Mouse (Mus musculus): ENCODE results near the gene Igfals. TPM values are rescaled to one million over a fixed set of nuclear protein-coding genes. Genes with fewer than 3 reads are reported as not detected.

Gene Igfals
- total RNA-seq, 2 experiments from 2014 or later, result 6.9 TPM

DNA sequence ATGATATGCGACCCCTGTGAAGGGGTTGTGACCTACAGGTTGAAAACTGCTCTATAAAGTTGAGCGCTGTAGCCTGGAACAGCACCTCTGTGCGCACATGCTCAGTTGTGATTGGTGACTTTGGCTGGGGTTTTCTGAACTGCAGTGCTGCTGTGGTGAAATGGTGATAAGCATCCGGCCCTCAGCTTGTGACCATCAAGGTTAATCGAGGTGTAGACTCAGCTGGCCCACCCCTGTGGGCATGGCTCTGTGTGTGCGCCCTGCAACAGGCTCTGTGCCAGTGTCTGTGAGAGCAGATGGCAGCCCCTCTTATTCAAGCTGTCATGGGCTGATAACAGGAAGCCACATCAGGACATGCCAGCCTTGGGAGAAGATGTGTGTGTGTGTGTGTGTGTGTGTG, 6.8 kb upstream of the Igfals start:
- intact Hi-C loops (cut with DNase I), result no loop called here
- no peak for DNase-seq (ENCODE audit: low spot score)

GRCm38 (mm10) chr17:24860076-24860475, 5.7 kb upstream of the Igfals start:
- intact Hi-C loops (cut with DNase I), result no loop called here
- no peak for DNase-seq (ENCODE audit: low spot score)

- DNase-seq (ENCODE audit: low spot score), result no peak
Observed at GRCm38 (mm10) chr17:24861785-24862184, 4.0 kb upstream of the Igfals start.

DNA sequence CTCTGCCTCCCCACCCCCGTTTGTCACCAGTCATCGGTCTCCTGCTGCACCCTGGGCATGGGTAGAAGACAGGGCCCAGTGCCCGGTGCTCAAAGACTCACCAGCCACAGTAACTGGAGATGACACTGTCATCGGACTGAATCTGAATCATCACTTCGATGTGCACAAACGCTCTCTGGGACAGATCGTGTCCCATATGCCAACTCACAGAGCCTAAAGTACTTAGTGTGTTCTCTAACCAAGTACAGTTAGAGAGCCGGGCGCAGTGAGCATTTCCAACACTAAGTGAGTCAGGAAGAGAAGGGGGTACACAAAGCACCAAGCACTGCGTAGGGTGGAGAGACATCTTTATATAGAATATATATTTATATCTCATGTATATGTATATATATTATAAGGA, 2.1 kb downstream of the Igfals start:
- no peak for DNase-seq (ENCODE audit: low spot score)
- intact Hi-C loops (cut with DNase I), result no loop called here

More at GRCm38 (mm10) chr17:24861785-24862184, 4.0 kb upstream of the Igfals start:
- intact Hi-C loops (cut with DNase I), result no loop called here

DNA sequence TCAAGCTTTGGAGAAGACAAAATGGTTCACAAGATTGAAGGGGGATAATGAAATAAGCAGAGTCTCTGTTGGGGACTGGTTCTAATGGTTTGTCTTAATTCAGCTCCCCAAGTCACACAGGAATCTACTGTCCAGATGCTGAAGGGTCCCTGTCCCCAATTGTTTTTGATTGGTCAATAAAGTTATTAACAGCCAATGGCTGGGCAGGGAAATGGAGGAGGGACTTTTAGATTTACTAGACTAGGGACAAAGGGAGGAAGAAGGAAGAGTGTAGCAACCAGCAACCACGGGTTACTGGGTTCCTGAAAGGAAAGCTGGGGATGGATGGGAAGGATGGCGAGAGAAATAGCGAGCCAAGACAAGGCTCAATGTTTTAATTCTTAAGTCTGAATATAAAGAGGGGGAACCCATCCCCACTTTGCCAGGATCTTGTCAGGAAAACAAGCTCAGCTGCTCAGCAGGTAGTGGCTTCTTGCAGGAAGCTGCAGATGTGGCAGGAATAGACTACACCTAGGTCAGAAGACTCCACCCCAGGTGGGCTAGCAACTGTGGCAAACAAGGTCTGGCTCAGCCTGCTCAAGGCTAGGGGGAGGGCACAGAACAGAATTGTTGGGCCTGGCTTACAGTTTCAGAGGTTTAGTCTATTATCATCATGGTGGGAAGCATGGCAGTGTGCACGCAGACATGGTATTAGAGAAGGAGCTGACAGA, 8.1 kb downstream of the Igfals start:
- intact Hi-C loops (cut with DNase I), result no loop called here
- DNase-seq (ENCODE audit: low spot score), result no peak

DNA sequence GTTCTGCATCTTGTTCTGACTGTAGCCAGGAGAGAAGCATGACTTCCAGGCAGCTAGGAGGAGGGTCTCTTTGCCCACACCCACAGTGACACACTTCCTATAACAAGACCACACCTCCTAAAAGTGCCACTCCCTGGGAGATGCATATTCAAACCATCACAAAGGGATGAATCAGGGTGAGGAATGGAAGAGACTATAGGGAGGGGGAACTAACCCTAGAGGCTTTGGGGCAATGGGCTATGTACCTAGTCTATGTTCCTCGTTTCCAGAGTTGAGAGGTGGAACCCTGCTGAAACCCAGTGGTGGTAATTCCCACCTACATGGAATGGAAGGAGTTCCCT, 8.6 kb downstream of the Igfals start:
- no peak for DNase-seq (ENCODE audit: low spot score)
- intact Hi-C loops (cut with DNase I), result no loop called here

- intact Hi-C loops (cut with DNase I), result no loop called here
- DNase-seq (ENCODE audit: low spot score), result no peak
Observed at GRCm38 (mm10) chr17:24874989-24875388, 9.2 kb downstream of the Igfals start.

DNA sequence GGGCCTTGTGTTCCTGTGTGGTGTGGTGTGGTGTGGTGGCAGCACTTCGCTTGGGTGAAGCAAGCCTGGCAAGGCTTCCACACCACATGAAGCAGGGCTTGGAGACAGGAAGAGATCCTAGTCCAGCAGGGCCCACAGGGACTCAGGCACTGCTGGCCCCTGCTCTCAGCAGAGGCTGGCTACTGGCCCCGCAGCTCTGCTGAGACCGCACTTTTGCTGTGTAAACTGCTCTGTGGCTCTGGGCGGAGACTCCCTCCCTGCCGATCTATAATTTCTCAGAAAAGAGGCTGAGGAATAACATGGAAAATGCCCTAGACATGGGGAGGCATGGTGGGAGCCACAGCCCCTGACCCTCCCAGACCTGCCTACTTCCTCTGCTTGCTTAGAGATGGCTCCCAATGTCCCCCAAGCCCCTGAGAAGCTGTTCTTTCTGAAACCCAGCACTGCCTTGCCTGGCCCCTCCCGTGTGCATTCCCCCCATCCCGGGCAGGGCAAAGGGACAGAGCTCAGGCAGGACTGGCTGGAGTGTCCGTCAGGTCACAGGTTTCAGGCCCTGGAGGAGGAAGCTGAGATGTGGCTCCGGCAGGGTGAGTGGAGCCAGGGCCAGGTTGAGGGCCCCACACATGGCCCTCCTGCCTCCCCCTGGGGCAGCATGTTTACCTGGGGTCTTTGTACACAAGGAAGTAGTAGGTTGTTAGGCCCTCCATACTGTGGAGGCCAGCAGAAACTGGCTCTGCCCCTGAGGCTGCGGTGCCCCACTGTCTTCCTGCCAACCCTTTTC, 11.7 kb downstream of the Igfals start:
- no peak for DNase-seq (ENCODE audit: low spot score)
- intact Hi-C loops (cut with DNase I), result no loop called here

DNA sequence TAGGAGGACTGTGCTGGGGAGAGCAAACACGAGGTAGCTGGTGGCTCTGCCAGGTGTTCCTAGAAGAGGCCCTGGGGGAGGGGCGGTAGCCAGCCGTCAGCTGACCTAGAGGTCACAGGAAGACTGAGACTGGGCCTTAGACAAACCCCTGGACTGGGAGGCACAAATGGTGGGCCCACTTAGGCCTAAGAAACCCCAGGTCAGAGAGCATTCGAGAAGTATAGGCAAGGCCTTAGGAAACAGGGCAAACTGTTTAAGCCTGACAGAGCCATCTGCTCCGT, 12.3 kb downstream of the Igfals start:
- intact Hi-C loops (cut with DNase I), result no loop called here
- no peak for DNase-seq (ENCODE audit: low spot score)

DNA sequence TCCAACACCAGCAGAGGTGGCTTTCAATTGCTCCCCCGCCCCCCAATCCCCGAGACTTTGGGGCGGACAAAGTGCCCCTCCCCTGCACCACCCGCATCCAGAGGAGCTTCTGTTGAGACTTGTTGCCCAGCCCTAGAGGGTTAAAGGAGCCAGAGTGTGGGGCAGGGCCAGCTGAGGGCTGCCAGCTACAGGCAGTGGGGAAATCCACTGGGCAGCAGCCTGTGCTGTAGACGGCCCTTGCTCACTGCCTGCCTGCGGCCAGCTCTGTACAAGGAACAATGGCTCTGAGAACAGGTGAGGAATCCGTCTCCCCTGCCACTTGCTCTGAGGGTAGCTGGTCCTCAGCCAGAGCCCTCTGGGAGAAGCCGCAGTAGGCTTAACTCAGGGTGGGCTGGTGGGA, 12.7 kb downstream of the Igfals start:
- DNase-seq (ENCODE audit: low spot score), result no peak
- intact Hi-C loops (cut with DNase I), result no loop called here

GRCm38 (mm10) chr17:24881738-24882440, 16.1 kb downstream of the Igfals start:
- DNase-seq (ENCODE audit: low spot score), result no peak
- intact Hi-C loops (cut with DNase I), result loop anchor here (2.0 kb wide), 1 partner anchor 137 kb away; no protein-coding TSS in a partner anchor

GRCm38 (mm10) chr17:24884391-24884790, 18.6 kb downstream of the Igfals start:
- no peak for DNase-seq (ENCODE audit: low spot score)
- intact Hi-C loops (cut with DNase I), result no loop called here

- intact Hi-C loops (cut with DNase I), result loop anchor here (2.0 to 5.0 kb wide), 3 partner anchors 37 to 297 kb away; partner anchors contain the start of genes BC003965 and Msrb1
- no peak for DNase-seq (ENCODE audit: low spot score)
Observed at GRCm38 (mm10) chr17:24885356-24886133, 19.7 kb downstream of the Igfals start.

DNA sequence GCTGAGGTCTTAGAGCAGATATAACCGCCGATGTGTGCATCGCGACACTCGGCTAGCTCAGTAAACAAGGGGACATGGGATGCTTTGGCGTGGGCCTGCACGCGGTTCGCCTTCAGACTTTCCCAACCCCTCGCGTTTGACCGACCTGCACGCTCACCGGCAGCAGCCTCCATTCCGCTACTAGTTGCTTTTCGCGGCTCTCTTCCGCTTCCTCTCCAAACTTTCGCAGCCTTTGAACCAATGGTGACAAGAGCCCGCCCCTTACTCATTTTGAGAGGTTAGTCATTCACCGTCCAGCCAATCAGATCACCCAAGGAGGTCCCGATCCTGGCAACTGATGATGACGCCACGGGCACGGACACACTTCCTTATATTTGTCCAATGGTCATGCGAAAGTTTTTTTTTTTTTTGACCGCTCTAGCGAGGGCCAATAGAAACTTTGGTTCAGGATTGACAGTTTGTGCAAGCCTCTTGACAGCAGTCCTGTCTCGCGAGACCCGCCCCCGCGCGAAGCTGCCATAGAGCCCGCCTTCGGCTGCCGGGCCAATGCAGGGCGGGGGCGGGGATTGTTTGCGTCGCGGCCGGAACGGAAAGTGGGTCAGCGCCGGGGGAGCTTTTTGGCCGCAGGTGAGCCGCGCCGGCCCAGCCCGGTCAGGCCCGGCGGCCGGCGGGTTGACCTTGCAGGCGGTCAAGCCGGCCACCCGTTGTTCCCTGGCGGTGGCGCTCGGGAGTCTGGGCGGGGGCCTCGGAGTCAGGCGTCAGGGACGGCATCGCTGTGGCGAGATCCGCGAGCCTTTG, 20.5 kb downstream of the Igfals start, which contains the start of the genes Nubp2 and Spsb3:
Nubp2 (minus strand) TSS at position 216 of the 798 bp plus-strand sequence.
Spsb3 (plus strand) TSS at position 510 of the 798 bp plus-strand sequence.
- intact Hi-C loops (cut with DNase I), result loop anchor here (2.0 to 5.0 kb wide), 3 partner anchors 38 to 296 kb away; partner anchors contain the start of genes BC003965 and Msrb1
- DNase-seq (ENCODE audit: low spot score), result peak; percentile 97

- DNase-seq (ENCODE audit: low spot score), result no peak
- intact Hi-C loops (cut with DNase I), result loop anchor here (2.0 to 5.0 kb wide), 3 partner anchors 38 to 295 kb away; partner anchors contain the start of genes BC003965 and Msrb1
Observed at GRCm38 (mm10) chr17:24886932-24887271, 21.1 kb downstream of the Igfals start.

- intact Hi-C loops (cut with DNase I), result loop anchor here (2.0 to 5.0 kb wide), 3 partner anchors 39 to 295 kb away; partner anchors contain the start of genes BC003965 and Msrb1
- DNase-seq (ENCODE audit: low spot score), result no peak
Observed at GRCm38 (mm10) chr17:24887291-24888080, 21.7 kb downstream of the Igfals start.

DNA sequence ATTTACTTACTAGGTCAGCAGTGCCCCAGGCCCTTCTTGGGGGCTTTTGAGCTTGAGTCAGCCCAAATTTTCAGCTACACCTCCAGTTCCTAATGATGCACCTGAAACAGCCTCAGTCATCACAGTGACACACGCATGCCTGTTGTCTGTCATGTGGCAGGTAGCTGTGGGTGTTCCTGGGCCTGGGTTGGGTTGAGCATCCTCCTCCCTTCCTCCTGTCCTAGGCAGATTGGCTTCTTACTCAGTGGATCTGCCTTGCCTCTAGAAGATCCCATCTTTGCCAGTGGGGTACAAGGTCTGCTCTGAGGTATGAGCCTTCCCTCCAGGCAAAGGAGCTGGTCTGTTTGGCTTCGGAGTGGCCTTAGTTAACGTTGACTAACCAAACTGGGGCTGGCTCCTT, 23.1 kb downstream of the Igfals start:
- no peak for DNase-seq (ENCODE audit: low spot score)
- intact Hi-C loops (cut with DNase I), result loop anchor here (5.0 kb wide), 2 partner anchors 152 to 293 kb away; partner anchors contain the start of genes BC003965 and Msrb1
